ENCODE assay signal across 29 mouse cellular contexts in the genomic region with DNA sequence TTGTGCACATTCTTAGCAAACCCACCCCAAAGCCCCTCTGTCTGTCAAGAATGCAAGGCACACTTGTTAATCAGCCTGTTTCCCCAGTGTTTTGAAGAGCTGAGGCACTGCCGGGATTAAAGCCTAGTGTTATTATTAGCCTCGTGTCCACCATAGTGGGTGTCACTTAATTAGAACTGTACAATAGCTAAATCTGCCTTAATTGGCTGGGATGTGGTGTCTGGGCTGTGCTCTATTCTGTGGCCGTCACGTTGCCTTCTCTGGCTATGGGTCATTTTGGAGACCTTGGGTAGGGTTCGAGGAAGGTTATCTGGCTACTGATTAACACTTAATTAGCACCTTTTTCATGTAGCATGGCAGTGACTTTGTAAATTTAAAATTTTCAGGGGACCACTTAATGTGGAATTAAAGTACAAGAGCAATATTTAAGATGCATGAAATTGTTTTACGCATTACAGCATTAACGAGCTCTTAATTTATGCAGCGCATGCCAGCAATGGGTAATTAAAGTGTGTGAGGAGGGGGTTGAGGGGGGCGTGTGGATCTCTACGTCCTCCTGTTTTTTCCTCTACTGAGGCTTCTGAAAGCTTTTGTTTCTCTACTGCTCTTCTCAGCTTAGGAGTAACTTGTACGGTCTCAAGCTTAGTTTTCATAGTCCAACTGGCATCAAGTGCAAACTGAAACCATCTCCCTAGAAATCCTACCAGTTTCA.
DNase-seq lines count a peak whose midpoint lies in the region; ATAC-seq and TF ChIP-seq lines count a peak whose summit lies in the region.
"Had no signal": no experiment of that assay in that cellular context is flagged by ENCODE, and none has a peak within 500 bp of the region (broad histone marks: within the 10 kb centered on the region; RNA-seq: fewer than 3 reads in every experiment).

No protein-coding gene starts in this region.

- 35% methylated on average over 11 of the region's 11 CpGs for WGBS in forebrain, embryonic 11.5 days
- WGBS in forebrain, postnatal 0 days = 35% methylated on average over 11 of the region's 11 CpGs
- WGBS in forebrain, embryonic 14.5 days = 38% methylated on average over 11 of the region's 11 CpGs
- WGBS in kidney, embryonic 16.5 days = 73% methylated on average over 11 of the region's 11 CpGs

- peak overlapping the region; percentile 12; the same call in 1 of the 2 replicates for H3K27ac ChIP-seq in forebrain, embryonic 11.5 days (ENCODE audit: low read depth, low read length)
- H3K27ac ChIP-seq in forebrain, postnatal 0 days (ENCODE audit: low read depth, low read length) = no peak overlapping the region
- H3K27ac ChIP-seq in forebrain, embryonic 14.5 days (ENCODE audit: low read depth, low read length) = no peak overlapping the region
- no peak overlapping the region for H3K27ac ChIP-seq in kidney, embryonic 16.5 days (ENCODE audit: low read length)
- H3K27ac ChIP-seq: embryonic facial prominence, embryonic 10.5 days; embryonic facial prominence, embryonic 13.5 days; gastrocnemius, adult 2 months; heart, adult 2 months; heart, embryonic 10.5 days; heart, embryonic 13.5 days; hindbrain, embryonic 14.5 days; hindbrain, postnatal 0 days had no signal

- no peaks in the 10 kb centered on the region for H3K36me3 ChIP-seq in forebrain, embryonic 11.5 days (ENCODE audit: control insufficient read depth, insufficient read depth, low read length)
- H3K36me3 ChIP-seq in forebrain, postnatal 0 days (ENCODE audit: insufficient read depth) = no peaks in the 10 kb centered on the region
- H3K36me3 ChIP-seq in forebrain, embryonic 14.5 days (ENCODE audit: control insufficient read depth, insufficient read depth, low read length) = no peaks in the 10 kb centered on the region
- no peaks in the 10 kb centered on the region for H3K36me3 ChIP-seq in kidney, embryonic 16.5 days (ENCODE audit: insufficient read depth, low read length)
- H3K36me3 ChIP-seq: embryonic facial prominence, embryonic 10.5 days; embryonic facial prominence, embryonic 13.5 days; heart, embryonic 10.5 days; heart, embryonic 13.5 days had no signal

- ATAC-seq in forebrain, embryonic 11.5 days (replicated peaks; ENCODE audit: low FRiP score) = peak; percentile 91
- ATAC-seq in forebrain, postnatal 0 days = no peak
- ATAC-seq in forebrain, embryonic 14.5 days = peak; percentile 82
- ATAC-seq in kidney, embryonic 16.5 days (ENCODE audit: low FRiP score, low TSS enrichment) = no peak
- ATAC-seq: hindbrain, postnatal 0 days; inflammation-experienced regulatory T-cells, adult 6 months; intestine, embryonic 16.5 days; Patski had no signal

- DNase-seq in forebrain, embryonic 11.5 days (ENCODE audit: low spot score) = peak; percentile 58
- no peak for DNase-seq in forebrain, postnatal 0 days
- DNase-seq in Muller cell, postnatal 12 days (ENCODE audit: inconsistent ontology term) = peak; percentile 32
- DNase-seq in forebrain, embryonic 14.5 days (ENCODE audit: low spot score) = peak; percentile 71
- DNase-seq in retina, embryonic 14.5 days (ENCODE audit: low spot score) = peak; percentile 17
- DNase-seq in lung, postnatal 25 days (ENCODE audit: low spot score) = no peak
- DNase-seq in adrenal gland, adult 2 months = no peak
- DNase-seq: adrenal gland, postnatal 14 days; cerebellum, adult 11-12 months; cerebellum, adult 8-10 months; cerebellum, postnatal 10 days; cerebellum, postnatal 36 days; embryo, embryonic 11 days; gastrocnemius, adult 2 months; gastrocnemius, postnatal 14 days; heart, adult 2 months; heart, postnatal 14 days; heart, postnatal 4 days had no signal

- peaks cover 4% of the 10 kb centered on the region for H3K4me1 ChIP-seq in forebrain, embryonic 11.5 days (replicated peaks; ENCODE audit: control insufficient read depth, insufficient read depth, low read length)
- no peaks in the 10 kb centered on the region for H3K4me1 ChIP-seq in forebrain, postnatal 0 days (ENCODE audit: insufficient read depth)
- H3K4me1 ChIP-seq in forebrain, embryonic 14.5 days (ENCODE audit: control insufficient read depth, insufficient read depth, low read length) = no peaks in the 10 kb centered on the region
- peaks cover 14% of the 10 kb centered on the region; the same call in 1 of the 2 replicates for H3K4me1 ChIP-seq in kidney, embryonic 16.5 days (ENCODE audit: insufficient read depth, low read length)

- H3K9me3 ChIP-seq in forebrain, embryonic 11.5 days (ENCODE audit: control insufficient read depth, low read length) = no peaks in the 10 kb centered on the region
- no peaks in the 10 kb centered on the region for H3K9me3 ChIP-seq in forebrain, postnatal 0 days (ENCODE audit: low read length)
- no peaks in the 10 kb centered on the region for H3K9me3 ChIP-seq in forebrain, embryonic 14.5 days (replicated peaks; ENCODE audit: control insufficient read depth, low read length)
- H3K9me3 ChIP-seq in kidney, embryonic 16.5 days (ENCODE audit: low read length) = no peaks in the 10 kb centered on the region
- H3K9me3 ChIP-seq: embryonic facial prominence, embryonic 13.5 days; heart, embryonic 10.5 days; heart, embryonic 13.5 days had no signal

- H3K4me3 ChIP-seq in forebrain, embryonic 11.5 days (ENCODE audit: low read depth, low read length) = no peak overlapping the region
- H3K4me3 ChIP-seq in forebrain, postnatal 0 days (ENCODE audit: low read depth, low read length) = no peak overlapping the region
- H3K4me3 ChIP-seq in forebrain, embryonic 14.5 days (ENCODE audit: low read depth, low read length) = no peak overlapping the region
- H3K4me3 ChIP-seq in kidney, embryonic 16.5 days (ENCODE audit: low read length) = no peak overlapping the region
- H3K4me3 ChIP-seq: embryonic facial prominence, embryonic 10.5 days; embryonic facial prominence, embryonic 13.5 days; erythroblast, embryonic 14.5 days; gastrocnemius, adult 2 months; heart, adult 2 months; heart, embryonic 10.5 days; heart, embryonic 13.5 days had no signal

- H3K9ac ChIP-seq in forebrain, embryonic 11.5 days (ENCODE audit: low read length) = no peak overlapping the region
- H3K9ac ChIP-seq in forebrain, postnatal 0 days = no peak overlapping the region
- no peak overlapping the region for H3K9ac ChIP-seq in forebrain, embryonic 14.5 days (ENCODE audit: low read length)
- H3K9ac ChIP-seq in kidney, embryonic 16.5 days (replicated peaks; ENCODE audit: low read length) = no peak overlapping the region
- H3K9ac ChIP-seq: embryonic facial prominence, embryonic 13.5 days; heart, embryonic 13.5 days; hindbrain, embryonic 14.5 days had no signal

- no peaks in the 10 kb centered on the region for H3K27me3 ChIP-seq in forebrain, embryonic 11.5 days (ENCODE audit: control insufficient read depth, insufficient read depth, low read length)
- H3K27me3 ChIP-seq in forebrain, postnatal 0 days (ENCODE audit: insufficient read depth, low read length) = no peaks in the 10 kb centered on the region
- H3K27me3 ChIP-seq in forebrain, embryonic 14.5 days (replicated peaks; ENCODE audit: control insufficient read depth, insufficient read depth, low read length) = no peaks in the 10 kb centered on the region
- H3K27me3 ChIP-seq in kidney, embryonic 16.5 days (ENCODE audit: insufficient read depth, low read length) = no peaks in the 10 kb centered on the region; the same call in 1 of the 2 replicates
- H3K27me3 ChIP-seq: Patski had no signal

- TF ChIP-seq CTCF in forebrain, postnatal 0 days (IDR thresholded peaks at IDR 0.05; ENCODE audit: low read depth) = no peak

- H3K4me2 ChIP-seq in forebrain, embryonic 11.5 days (ENCODE audit: low read depth, low read length, severe bottlenecking) = no peak overlapping the region
- H3K4me2 ChIP-seq in forebrain, postnatal 0 days (ENCODE audit: low read depth) = no peak overlapping the region
- H3K4me2 ChIP-seq in forebrain, embryonic 14.5 days (ENCODE audit: low read length) = no peak overlapping the region
- H3K4me2 ChIP-seq in kidney, embryonic 16.5 days (replicated peaks; ENCODE audit: low read depth, low read length) = no peak overlapping the region
- H3K4me2 ChIP-seq: embryonic facial prominence, embryonic 13.5 days; heart, embryonic 13.5 days; hindbrain, embryonic 14.5 days had no signal

Comparison
In these comparisons a context has a peak if more than half of its experiments do, and no peak if none do; other contexts are left out.
1. ATAC-seq: peak in forebrain, embryonic 11.5 days (single experiment) and forebrain, embryonic 14.5 days (single experiment); none in forebrain, postnatal 0 days (single experiment) and kidney, embryonic 16.5 days (single experiment).
2. DNase-seq: peak in forebrain, embryonic 11.5 days (single experiment), Muller cell, postnatal 12 days (single experiment), forebrain, embryonic 14.5 days (single experiment) and retina, embryonic 14.5 days (single experiment); none in forebrain, postnatal 0 days (single experiment), lung, postnatal 25 days (single experiment) and adrenal gland, adult 2 months (single experiment).